Mouse (Mus musculus) spleen, adult 2 months (tissue): ENCODE measurements at regions not wholly inside any gene's neighbourhood (a gene's known extent, or its start where the extent isn't known, plus 50 kb on each side); places are given as distances from the start of the nearest gene placed in this dataset.

Experiments
- CTCF ChIP-seq: fragments of 200-500 bp; IDR thresholded peaks from 2 replicates; pipeline ENCODE4 v1.5.1; 2011; ENCODE audit warnings: mild to moderate bottlenecking, inconsistent platforms; ENCODE audit not compliant: insufficient read depth, insufficient read length, insufficient replicate concordance; ENCODE audit errors: extremely low read depth
- POLR2A ChIP-seq: fragments of 200-500 bp; IDR thresholded peaks from 2 replicates; pipeline ENCODE4 v1.6.1; 2011; ENCODE audit warnings: low read depth, low read length, inconsistent platforms

DNA sequence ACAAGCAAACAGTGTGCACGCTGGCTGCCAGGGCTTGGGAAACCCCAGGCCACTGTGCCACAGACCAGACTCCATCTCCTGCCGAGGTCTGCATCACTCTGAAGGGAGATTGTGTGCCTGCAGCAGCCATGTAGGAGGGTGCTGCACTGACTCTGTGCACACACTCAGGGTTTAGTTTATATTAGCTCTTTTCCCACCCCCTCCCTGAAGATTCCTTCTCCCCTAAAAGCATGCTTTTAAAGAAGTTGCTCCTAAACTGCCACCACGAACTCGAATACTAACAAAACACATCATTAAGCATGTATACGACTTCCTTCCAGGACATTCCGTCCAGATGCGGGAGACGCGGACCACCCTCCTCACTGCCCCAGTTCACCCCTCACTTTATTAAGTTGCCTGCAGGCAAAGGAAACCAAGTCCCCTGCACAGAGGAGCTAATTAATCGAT is 92.4 kb downstream of the Ets2 start:
- no peak for TF ChIP-seq CTCF
- no peak for TF ChIP-seq POLR2A
